Mouse (Mus musculus) lung, embryonic 16.5 days (tissue): ENCODE data around the gene Usmg5. TPM values are rescaled to one million over a fixed set of nuclear protein-coding genes. Genes with fewer than 3 reads are reported as not detected.

Experiments used
- ATAC-seq: fragments of 200-750 bp; cut with Nextera tagmentation; 2 replicates; pipeline ENCODE4 v1.8.0; 2017; ENCODE audit warnings: low read depth, mild to moderate bottlenecking, moderate library complexity
- H3K27ac ChIP-seq: fragments of 300-500 bp; sonication (generic); 2 replicates; pipeline ENCODE4 v1.5.1; 2014; ENCODE audit warnings: mild to moderate bottlenecking, control low read depth, low read length
- H3K27me3 ChIP-seq: fragments of 300-500 bp; sonication (generic); 2 replicates; pipeline ENCODE4 v1.6.1; 2014; ENCODE audit warnings: low read depth, low read length, mixed read lengths; ENCODE audit not compliant: control insufficient read depth, insufficient read depth
- H3K36me3 ChIP-seq: fragments of 300-500 bp; sonication (generic); 2 replicates; pipeline ENCODE4 v1.6.1; 2014; ENCODE audit warnings: low read length; ENCODE audit not compliant: control insufficient read depth, insufficient read depth
- H3K4me1 ChIP-seq: fragments of 300-500 bp; sonication (generic); replicated peaks from 2 replicates; pipeline ENCODE4 v1.6.1; 2014; ENCODE audit warnings: low read length, mixed read lengths; ENCODE audit not compliant: control insufficient read depth, insufficient read depth
- H3K4me2 ChIP-seq: fragments of 300-500 bp; sonication (generic); 2 replicates; pipeline ENCODE4 v1.6.1; 2014; ENCODE audit warnings: low read depth, low read length, control low read depth
- H3K4me3 ChIP-seq: fragments of 300-500 bp; sonication (generic); 2 replicates; pipeline ENCODE4 v1.5.1; 2014; ENCODE audit warnings: mild to moderate bottlenecking, low read length, control low read depth
- H3K9ac ChIP-seq: fragments of 300-500 bp; sonication (generic); 2 replicates; pipeline ENCODE4 v1.6.1; 2014; ENCODE audit warnings: low read length, control low read depth
- H3K9me3 ChIP-seq: fragments of 300-500 bp; sonication (generic); 2 replicates; pipeline ENCODE4 v1.6.1; 2016; ENCODE audit warnings: low read length; ENCODE audit not compliant: control insufficient read depth
- WGBS: fragments of 180-500 bp; shearing (Covaris S2); extraction: QIAGEN DNeasy Blood & Tissue Kit; methylation state at CpG from one replicate; pipeline ENCODE4 v1.1.7; 2014; 5-methylcytosine and 5-hydroxymethylcytosine counted together
- polyA plus RNA-seq: library from polyadenylated mRNA; unstranded; fragments of >200 nt; fragmentation: Nextera tagmentation; extraction: Ambion mirVana; gene quantifications from 2 replicates; pipeline ENCODE4 v1.2.1, GENCODE M21; 2015

The Usmg5 gene
- polyA plus RNA-seq, 1 experiment from 2014 or later: 1,149 TPM

DNA sequence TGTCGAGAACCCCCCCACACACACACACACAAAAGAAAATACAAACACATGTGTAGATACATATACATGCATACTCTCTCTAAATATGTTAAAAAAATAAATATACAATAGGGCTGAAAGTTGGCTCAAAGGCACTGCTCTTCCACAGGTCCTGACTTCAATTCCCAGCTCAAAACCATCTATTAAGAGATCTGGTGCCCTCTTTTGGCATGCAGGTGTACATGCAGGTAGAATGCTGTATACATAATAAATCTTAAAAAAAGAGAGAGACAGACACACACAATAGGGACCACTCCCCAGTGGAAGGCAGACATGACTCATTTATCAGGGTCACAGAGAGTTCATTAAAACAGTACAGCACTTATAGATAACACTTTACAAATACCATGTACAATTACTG lies 44.1 kb downstream of the Usmg5 start:
- Histone ChIP-seq H3K27ac (no peak overlapping the region), H3K9me3 (no peaks in the 10 kb centered on the region), H3K4me1 (peaks cover 12% of the 10 kb centered on the region), H3K27me3 (no peaks in the 10 kb centered on the region), H3K9ac (no peak overlapping the region), H3K4me2 (no peak overlapping the region), H3K36me3 (peaks cover 13% of the 10 kb centered on the region; the same call in 1 of the 2 replicates), H3K4me3 (no peak overlapping the region)
- WGBS: 87% methylated on average over 1 of the region's 1 CpGs
- no peak for ATAC-seq

- Histone ChIP-seq H3K27me3 (no peaks in the 10 kb centered on the region), H3K27ac (no peak overlapping the region), H3K9me3 (no peaks in the 10 kb centered on the region), H3K4me3 (no peak overlapping the region), H3K4me1 (no peaks in the 10 kb centered on the region), H3K4me2 (no peak overlapping the region), H3K9ac (no peak overlapping the region), H3K36me3 (peaks cover 22% of the 10 kb centered on the region)
- 74% methylated on average over 3 of the region's 3 CpGs for whole genome bisulfite sequencing
- no peak for ATAC-seq
These were observed 46.8 kb downstream of the Usmg5 start for GRCm38 (mm10) chr19:47043608-47044007.

GRCm38 (mm10) chr19:47040720-47041473 lies 49.5 kb downstream of the Usmg5 start:
- Histone ChIP-seq H3K27ac (no peak overlapping the region), H3K4me3 (no peak overlapping the region), H3K4me2 (no peak overlapping the region), H3K27me3 (no peaks in the 10 kb centered on the region), H3K9ac (no peak overlapping the region), H3K36me3 (peaks cover 16% of the 10 kb centered on the region), H3K9me3 (no peaks in the 10 kb centered on the region), H3K4me1 (no peaks in the 10 kb centered on the region)
- ATAC-seq: no peak
- WGBS: 87% methylated on average over 3 of the region's 3 CpGs

GRCm38 (mm10) chr19:47036596-47036995 lies 53.9 kb downstream of the Usmg5 start:
- WGBS: 80% methylated on average over 3 of the region's 3 CpGs
- ATAC-seq: no peak

GRCm38 (mm10) chr19:47034916-47035315 lies 55.5 kb downstream of the Usmg5 start:
- Histone ChIP-seq H3K4me2 (no peak overlapping the region), H3K4me1 (no peaks in the 10 kb centered on the region), H3K27ac (no peak overlapping the region), H3K9me3 (no peaks in the 10 kb centered on the region), H3K4me3 (no peak overlapping the region), H3K36me3 (peaks cover 18% of the 10 kb centered on the region), H3K9ac (no peak overlapping the region), H3K27me3 (no peaks in the 10 kb centered on the region)
- 88% methylated on average over 4 of the region's 4 CpGs for whole genome bisulfite sequencing
- no peak for ATAC-seq

More at GRCm38 (mm10) chr19:47036596-47036995, 53.9 kb downstream of the Usmg5 start:
- Histone ChIP-seq H3K4me3 (no peak overlapping the region), H3K4me2 (no peak overlapping the region), H3K36me3 (peaks cover 18% of the 10 kb centered on the region), H3K27ac (no peak overlapping the region), H3K9me3 (no peaks in the 10 kb centered on the region), H3K4me1 (no peaks in the 10 kb centered on the region), H3K9ac (no peak overlapping the region), H3K27me3 (no peaks in the 10 kb centered on the region)

Other genes with a start within 250 kb of the Usmg5 start
- 0.51 and 1.2 TPM in 2 replicates for gene Ina, start 75.9 kb downstream of the Usmg5 start, polyA plus RNA-seq
- gene Nt5c2, start 75.5 kb downstream of the Usmg5 start, polyA plus RNA-seq: 87.7 and 92.2 TPM in 2 replicates
- 13.0 and 14.4 TPM in 2 replicates for gene Pcgf6, start 39.7 kb downstream of the Usmg5 start, polyA plus RNA-seq
- 3.5 and 4.5 TPM in 2 replicates for gene Taf5, start 22.9 kb downstream of the Usmg5 start, polyA plus RNA-seq
- gene Pdcd11, start 121 bp upstream of the Usmg5 start, polyA plus RNA-seq: 8.0 and 8.1 TPM in 2 replicates
- gene Calhm2, start 47.6 kb upstream of the Usmg5 start, polyA plus RNA-seq: 7.8 and 8.3 TPM in 2 replicates
- not detected in 2 replicates for gene Calhm1, start 53.6 kb upstream of the Usmg5 start, polyA plus RNA-seq
- gene Calhm3, start 67.1 kb upstream of the Usmg5 start, polyA plus RNA-seq: not detected in 2 replicates
- gene Neurl1a, start 88.2 kb upstream of the Usmg5 start, polyA plus RNA-seq: 4.0 and 4.3 TPM in 2 replicates